Mouse (Mus musculus) thymus, postnatal 14 days (tissue): ENCODE results near the gene 2810459M11Rik.
"Not testable (repeated sequence)": the region's sequence is repeated elsewhere in the genome, so short reads cannot be mapped to it uniquely, and the experiment has no call there.

Experiments
- DNase-seq: peaks from one replicate; pipeline ENCODE4 v3.0.0; 2021

Gene 2810459M11Rik

GRCm38 (mm10) chr1:86045848-86046805 lies at the start of gene 2810459M11Rik:
Gene 2810459M11Rik, plus strand, starts transcription at chr1:86045863.
- DNase-seq, result peak; percentile 24

GRCm38 (mm10) chr1:85997221-85997620 lies 48.4 kb upstream of the 2810459M11Rik start:
- DNase-seq, result no peak

DNA sequence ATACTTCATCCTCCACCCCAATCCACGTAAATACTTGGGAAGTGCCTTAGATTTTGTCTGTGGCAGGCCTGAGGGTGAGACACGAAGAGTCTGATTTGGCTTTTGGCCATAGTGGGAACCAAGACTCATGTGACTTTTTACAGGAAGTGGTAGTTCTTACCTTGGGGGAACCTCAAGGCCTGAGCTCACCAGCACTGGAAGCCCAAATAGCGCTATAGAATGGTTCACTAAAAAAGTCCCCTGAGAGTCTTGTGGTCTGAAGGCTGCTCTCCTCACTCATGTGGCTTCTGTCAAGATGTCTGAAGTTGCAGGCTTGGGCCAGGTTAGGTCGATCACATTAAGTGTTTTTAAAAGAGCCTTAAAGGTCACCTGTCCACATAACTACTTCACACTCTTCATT lies 47.7 kb upstream of the 2810459M11Rik start:
- DNase-seq, result no peak

DNA sequence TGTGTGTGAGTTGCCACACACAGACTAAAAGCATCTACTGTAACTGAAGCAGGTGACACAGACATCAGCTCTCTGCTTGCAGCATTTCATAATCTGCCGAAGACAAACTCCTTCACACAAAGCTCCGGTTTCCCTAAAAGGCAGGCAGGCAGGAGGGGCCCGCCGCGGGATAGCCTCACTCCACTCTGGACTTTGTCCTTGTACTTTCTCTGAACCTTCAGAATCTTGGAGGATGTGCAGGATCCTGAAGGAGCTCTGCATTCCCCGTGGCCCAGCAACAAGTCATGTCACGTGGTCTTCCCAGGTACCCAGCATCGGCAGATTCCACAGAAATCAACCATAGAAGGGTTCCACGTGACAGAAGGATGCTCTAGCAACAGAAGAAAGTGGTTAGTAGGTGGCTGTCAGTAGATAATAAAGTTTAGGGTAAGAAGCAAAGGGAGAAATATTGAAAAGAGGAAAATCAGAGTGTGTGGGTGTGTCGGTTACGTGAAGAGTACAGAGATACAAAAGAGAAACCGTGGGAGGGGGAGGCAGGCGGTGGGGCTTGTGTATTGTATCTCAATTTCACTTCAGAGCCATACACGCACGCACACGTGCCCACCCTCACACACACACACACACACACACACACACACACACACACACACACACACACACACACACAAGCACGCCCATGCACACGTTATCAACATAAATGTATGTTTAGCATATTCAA lies 45.7 kb upstream of the 2810459M11Rik start:
- no peak for DNase-seq

GRCm38 (mm10) chr1:86005540-86005939 lies 40.1 kb upstream of the 2810459M11Rik start:
- DNase-seq, result peak; percentile 20

- DNase-seq, result no peak
These were observed 39.6 kb upstream of the 2810459M11Rik start for GRCm38 (mm10) chr1:86006040-86006439.

DNA sequence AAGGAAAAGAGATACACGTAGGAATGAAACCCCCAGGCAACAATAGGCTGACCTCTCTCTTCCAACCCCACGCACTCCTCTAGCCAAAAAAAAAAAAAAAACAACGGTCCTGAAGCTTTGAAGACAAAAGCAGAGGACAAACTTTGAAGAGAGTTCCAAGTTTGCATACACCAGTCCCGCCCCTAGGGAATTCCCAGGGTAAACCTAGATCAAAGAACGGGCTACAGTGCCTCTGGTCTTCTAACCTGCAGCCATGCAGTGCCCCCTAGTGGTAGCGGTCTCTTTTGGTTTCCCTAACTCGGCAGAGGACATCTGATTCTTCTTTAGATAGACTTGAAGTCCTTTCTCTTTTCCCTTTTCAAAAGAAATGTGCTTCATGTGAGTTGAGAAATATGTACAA lies 37.9 kb upstream of the 2810459M11Rik start:
- peak; percentile 91 for DNase-seq

- not testable (repeated sequence) for DNase-seq
These were observed 29.9 kb upstream of the 2810459M11Rik start for GRCm38 (mm10) chr1:86015758-86016157.

GRCm38 (mm10) chr1:86016516-86016915 lies 29.1 kb upstream of the 2810459M11Rik start, which contains the start of gene Spata3:
Gene Spata3, plus strand, starts transcription at chr1:86016816.
- DNase-seq, result no peak

DNA sequence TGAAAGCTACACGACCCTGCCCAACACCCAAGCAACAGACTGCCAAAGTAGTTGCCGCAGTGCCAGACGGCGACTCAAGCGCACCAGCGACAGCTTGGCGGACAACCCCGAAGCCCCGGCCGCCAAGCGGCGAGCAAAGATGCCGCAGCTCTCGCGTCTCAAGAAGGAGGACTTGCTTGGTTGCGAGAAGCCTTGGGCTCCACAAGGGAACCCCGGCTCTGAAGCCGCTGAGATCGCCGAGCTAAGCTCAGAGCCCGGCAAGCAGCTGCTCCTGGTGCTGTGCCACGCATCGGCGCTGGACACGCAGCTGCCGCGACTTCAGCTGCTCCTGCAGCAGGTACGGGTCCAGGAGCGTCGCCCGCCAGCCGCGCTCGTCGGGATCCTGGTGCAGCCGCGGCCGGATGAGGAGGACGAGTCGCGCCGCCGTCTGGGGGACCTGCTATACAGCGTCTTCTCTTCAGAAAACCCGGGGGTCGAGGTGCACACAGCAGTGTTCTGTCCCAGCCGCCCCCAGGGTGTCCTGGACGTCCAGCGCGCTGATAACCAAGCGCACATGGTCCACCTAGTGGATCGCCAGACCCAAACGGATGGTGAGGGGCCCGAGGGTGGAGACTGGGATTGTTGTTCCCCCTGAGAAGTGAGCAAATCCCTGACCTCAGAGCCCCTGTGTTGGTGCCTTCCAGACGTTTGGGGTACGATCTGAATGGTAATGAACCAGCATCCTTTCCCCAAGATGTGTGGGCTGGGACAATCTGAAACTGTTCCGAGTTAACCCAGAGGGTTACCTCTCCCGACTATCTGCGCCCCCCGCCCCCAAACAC lies 27.2 kb upstream of the 2810459M11Rik start:
- DNase-seq, result peak; percentile 64

- peak; percentile 39 for DNase-seq
These were observed 24.2 kb upstream of the 2810459M11Rik start for GRCm38 (mm10) chr1:86021365-86021989.

DNA sequence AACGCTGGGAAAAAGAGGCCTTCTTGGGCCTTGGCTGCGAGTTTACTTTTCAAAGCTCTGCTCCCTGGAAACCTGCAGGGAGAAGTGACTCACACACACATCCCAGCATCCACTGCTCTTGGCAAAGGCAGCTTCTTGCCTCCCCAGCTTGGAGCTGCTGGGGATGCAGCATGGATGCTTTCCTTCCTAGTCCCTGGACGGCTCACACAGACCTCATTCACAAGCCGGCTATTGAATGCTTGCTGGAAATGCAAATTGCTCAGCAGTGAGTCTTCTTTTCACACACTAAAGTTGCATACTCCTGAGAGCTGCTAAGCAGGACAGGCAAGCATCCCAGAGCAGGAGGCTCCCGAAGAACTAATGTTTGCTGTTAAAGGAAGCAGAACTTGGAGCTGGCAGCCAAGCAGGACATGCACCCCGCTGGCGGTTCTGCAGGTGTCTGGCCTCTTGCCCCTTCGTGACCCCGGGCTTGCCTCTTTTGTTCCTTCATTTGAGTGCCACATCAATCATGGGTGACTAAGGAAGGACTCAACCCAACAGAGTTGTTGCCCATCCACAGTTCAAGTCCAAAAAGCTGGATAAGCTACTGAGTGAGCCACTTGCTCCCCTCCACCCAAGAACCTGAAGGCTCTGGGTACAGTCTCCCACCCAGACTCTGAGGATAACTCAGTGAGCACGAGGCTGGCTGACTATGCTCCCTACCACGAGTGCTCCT lies 13.2 kb upstream of the 2810459M11Rik start:
- DNase-seq, result no peak

DNA sequence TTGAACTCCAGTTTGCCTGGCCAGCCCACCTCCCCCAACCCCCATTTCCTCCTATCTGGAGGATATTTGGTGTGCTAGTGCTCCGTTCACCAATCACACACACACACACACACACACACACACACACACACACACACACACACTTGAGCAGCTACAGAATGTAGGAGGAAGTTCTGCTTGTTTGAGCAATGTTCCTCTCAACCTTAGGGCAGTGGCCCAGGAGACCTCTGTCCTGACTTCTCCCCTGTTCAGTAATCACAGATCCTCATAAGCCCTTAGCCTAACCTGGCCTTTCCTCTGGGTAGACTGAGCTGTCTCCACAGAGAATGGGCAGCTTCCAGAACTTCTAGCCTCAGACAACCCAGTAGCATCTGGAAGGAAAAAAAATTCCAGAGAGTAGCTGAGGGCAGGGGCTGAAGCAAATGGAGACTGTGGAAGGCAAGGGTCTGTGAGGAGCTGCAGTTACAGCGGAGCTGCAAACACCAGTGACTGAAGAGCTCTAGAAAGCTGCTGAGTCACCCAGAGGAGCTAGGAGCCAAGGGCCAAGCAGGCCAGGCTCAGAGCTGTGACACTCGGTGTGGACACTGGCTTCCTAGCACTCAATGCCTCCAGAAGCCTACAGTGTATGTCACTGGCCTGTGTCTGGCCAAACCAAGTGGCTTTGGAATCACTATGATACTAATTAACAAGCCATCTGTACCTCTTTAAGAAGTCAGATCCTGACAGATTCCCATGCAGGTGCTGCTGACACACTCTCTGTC lies 7.3 kb upstream of the 2810459M11Rik start:
- no peak for DNase-seq

DNA sequence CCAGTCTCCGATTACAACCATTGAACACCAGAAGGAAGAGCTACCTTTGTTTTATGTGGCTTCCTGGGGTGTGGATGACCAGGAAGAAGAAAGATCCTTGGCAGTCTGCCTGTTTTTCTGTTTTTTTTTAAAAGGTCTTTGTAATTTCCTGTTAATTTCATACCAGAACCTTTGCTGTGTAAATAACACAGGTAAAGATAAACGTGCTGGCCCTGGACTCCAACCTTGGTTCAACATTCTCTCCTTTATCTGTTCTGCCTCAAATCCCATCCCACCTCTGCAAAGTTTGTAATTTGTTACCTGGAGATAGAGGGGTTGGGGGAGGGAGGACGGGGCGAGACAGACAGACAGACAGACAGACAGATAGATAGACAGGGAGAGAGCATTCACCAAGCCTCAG lies 5.5 kb upstream of the 2810459M11Rik start:
- no peak for DNase-seq

DNA sequence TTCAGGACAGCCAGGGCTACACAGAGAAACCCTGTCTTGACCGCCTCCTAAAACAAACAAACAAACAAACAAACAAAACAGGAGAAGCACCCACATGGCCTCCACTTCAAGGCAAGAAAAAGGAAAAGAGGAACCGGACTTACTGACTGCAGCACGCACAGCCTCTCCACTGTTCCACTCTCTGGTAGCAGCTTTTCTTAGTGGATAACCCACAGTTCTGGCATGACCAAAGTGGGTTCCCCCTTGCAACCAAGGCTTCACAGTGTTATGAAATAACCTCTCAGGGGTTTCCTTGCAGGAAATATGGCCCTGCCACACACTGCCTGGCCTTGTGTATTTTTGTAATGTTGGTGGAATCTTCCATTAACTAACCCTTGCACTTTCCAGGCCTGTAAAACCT lies 4.8 kb upstream of the 2810459M11Rik start:
- no peak for DNase-seq

DNA sequence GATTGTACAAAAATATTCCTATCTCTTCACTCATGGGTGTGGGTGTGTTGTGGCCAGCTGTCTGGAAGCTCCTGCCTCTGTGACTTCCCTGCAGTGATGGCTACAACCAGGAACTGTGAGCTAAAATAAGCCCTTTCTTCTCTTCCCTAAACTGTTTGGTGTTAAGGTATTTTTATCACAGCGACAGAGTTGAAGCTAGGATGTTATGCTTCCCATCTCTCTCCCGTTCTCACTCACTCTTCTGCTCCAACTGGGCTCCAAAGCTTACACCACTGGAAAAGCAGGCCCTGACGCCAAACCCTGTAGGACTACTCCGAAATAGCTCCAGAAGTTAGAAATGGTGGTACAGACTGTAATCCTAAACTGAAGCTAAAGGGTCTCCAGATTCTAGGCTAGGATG lies 607 bp upstream of the 2810459M11Rik start:
- DNase-seq, result no peak

GRCm38 (mm10) chr1:86046833-86047563 lies 1.3 kb downstream of the 2810459M11Rik start:
- DNase-seq, result no peak

DNA sequence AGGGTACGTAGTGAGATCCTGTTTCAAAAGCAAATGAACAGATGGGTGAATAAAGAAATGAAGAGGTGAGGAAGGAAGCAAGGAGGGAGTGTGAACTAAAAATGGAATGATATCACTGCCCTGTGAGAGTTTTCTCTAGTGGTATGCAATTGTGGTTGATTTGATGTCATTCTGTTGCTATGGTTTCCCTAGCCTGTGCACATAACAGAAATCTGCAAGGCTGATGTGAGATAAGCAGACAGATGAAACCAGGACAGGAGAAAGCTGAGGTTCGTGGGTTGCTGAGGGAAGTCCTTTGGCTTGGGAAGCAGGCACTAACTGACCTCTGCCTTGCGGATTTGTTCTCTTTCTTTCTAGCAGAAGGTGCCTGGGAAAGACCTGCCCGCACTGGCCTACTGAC lies 2.6 kb downstream of the 2810459M11Rik start:
- no peak for DNase-seq

DNA sequence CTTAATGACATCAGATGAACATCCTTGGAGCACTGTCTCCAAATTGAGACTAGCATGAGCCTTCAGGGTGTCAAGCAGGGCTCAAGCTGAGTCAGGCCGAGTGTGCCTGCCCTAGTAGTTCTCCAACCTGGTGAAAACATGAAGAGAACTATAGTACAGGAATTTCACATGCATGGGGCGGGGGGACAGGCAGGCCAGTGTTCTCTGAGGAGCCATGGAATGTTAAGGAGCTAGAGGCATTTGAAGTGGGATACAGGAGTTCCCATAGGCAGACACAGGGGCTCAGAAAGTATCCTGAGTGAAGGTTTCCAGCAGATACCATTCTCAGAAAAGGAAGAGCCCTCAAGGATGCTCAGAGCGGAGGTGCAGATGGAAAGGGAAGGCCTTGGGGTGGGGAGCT lies 3.1 kb downstream of the 2810459M11Rik start:
- no peak for DNase-seq
